Mouse (Mus musculus) myocyte (in vitro differentiated cells): ENCODE measurements around the gene E2f4. TPM values are rescaled to one million over a fixed set of nuclear protein-coding genes. Genes with fewer than 3 reads are reported as not detected.
A peak's percentile ranks its signal among the peaks of the same experiment; 100 is the strongest.

Source experiments
- H3K27me3 ChIP-seq: one replicate; pipeline ENCODE4 v1.6.1; 2011; ENCODE audit not compliant: control insufficient read depth, insufficient read depth, insufficient read length
- H3K36me3 ChIP-seq: one replicate; pipeline ENCODE4 v1.6.1; 2011; ENCODE audit not compliant: control insufficient read depth, insufficient read depth
- H3K4me2 ChIP-seq: one replicate; pipeline ENCODE4 v1.6.1; 2011; ENCODE audit warnings: low read depth, control low read depth
- H3K4me3 ChIP-seq: one replicate; pipeline ENCODE4 v1.5.1; 2011; ENCODE audit warnings: mild to moderate bottlenecking, control low read depth, moderate library complexity
- H3K79me2 ChIP-seq: one replicate; pipeline ENCODE4 v1.6.1; 2011; ENCODE audit not compliant: control insufficient read depth, insufficient read depth
- H3ac ChIP-seq: one replicate; pipeline ENCODE4 v1.6.1; 2011; ENCODE audit not compliant: control insufficient read depth, insufficient read length
- CEBPB ChIP-seq: IDR thresholded peaks from 2 replicates; pipeline ENCODE4 v1.6.1; 2011; ENCODE audit warnings: mild to moderate bottlenecking, moderate library complexity; ENCODE audit not compliant: poor library complexity, insufficient read depth, severe bottlenecking
- E2F4 ChIP-seq: IDR thresholded peaks from one replicate; pipeline ENCODE4 v1.6.1; 2011; ENCODE audit warnings: mild to moderate bottlenecking, control low read depth, moderate library complexity; ENCODE audit not compliant: insufficient read depth
- MAX ChIP-seq: IDR thresholded peaks from one replicate; pipeline ENCODE4 v1.6.1; 2011; ENCODE audit warnings: low read depth, mild to moderate bottlenecking, control low read depth
- MYOD1 ChIP-seq, 3 experiments: IDR thresholded peaks; one replicate each; pipeline ENCODE4 v1.6.1; 2011; ENCODE audit warnings: control low read depth in 2 of 3, low read depth in 2 of 3, mild to moderate bottlenecking in 2 of 3, moderate library complexity in 1 of 3; ENCODE audit not compliant: insufficient read length in 2 of 3, control insufficient read depth in 1 of 3
- MYOG ChIP-seq, 3 experiments: IDR thresholded peaks; one replicate each; pipeline ENCODE4 v1.6.1; 2011; ENCODE audit warnings: control low read depth in 2 of 3, low read depth in 2 of 3, mild to moderate bottlenecking in 2 of 3; ENCODE audit not compliant: insufficient read length in 2 of 3, control insufficient read depth in 1 of 3, insufficient read depth in 1 of 3
- POLR2A ChIP-seq: IDR thresholded peaks from one replicate; pipeline ENCODE4 v1.6.1; 2011; ENCODE audit warnings: low read depth, mild to moderate bottlenecking, control low read depth, moderate library complexity; ENCODE audit not compliant: insufficient read length
- POLR2AphosphoS2 ChIP-seq: IDR thresholded peaks from one replicate; pipeline ENCODE4 v1.6.1; 2011; ENCODE audit warnings: low read depth, control low read depth; ENCODE audit not compliant: insufficient read length
- REST ChIP-seq: IDR thresholded peaks from one replicate; pipeline ENCODE4 v1.6.1; 2011; ENCODE audit warnings: mild to moderate bottlenecking, control low read depth, moderate library complexity; ENCODE audit not compliant: insufficient read depth, insufficient read length
- SRF ChIP-seq: IDR thresholded peaks from one replicate; pipeline ENCODE4 v1.6.1; 2011; ENCODE audit warnings: low read depth; ENCODE audit not compliant: control insufficient read depth, insufficient read length
- TCF12 ChIP-seq: IDR thresholded peaks from one replicate; pipeline ENCODE4 v1.6.1; 2011; ENCODE audit warnings: mild to moderate bottlenecking, control low read depth; ENCODE audit not compliant: poor library complexity, insufficient read depth, severe bottlenecking
- TCF3 ChIP-seq: IDR thresholded peaks from one replicate; pipeline ENCODE4 v1.6.1; 2011; ENCODE audit warnings: low read depth, control low read depth; ENCODE audit not compliant: insufficient read length
- USF1 ChIP-seq: IDR thresholded peaks from one replicate; pipeline ENCODE4 v1.6.1; 2011; ENCODE audit warnings: low read depth, mild to moderate bottlenecking, control low read depth, moderate library complexity
- polyA plus RNA-seq: library from polyadenylated mRNA; unstranded; fragments of >200 nt; fragmentation: generic; extraction: Trizol; gene quantifications from one replicate; pipeline ENCODE4 v1.2.1, GENCODE M21; 2012; ENCODE audit warnings: missing spikeins

E2f4 gene
- polyA plus RNA-seq, 1 experiment, result 59.7 TPM

DNA sequence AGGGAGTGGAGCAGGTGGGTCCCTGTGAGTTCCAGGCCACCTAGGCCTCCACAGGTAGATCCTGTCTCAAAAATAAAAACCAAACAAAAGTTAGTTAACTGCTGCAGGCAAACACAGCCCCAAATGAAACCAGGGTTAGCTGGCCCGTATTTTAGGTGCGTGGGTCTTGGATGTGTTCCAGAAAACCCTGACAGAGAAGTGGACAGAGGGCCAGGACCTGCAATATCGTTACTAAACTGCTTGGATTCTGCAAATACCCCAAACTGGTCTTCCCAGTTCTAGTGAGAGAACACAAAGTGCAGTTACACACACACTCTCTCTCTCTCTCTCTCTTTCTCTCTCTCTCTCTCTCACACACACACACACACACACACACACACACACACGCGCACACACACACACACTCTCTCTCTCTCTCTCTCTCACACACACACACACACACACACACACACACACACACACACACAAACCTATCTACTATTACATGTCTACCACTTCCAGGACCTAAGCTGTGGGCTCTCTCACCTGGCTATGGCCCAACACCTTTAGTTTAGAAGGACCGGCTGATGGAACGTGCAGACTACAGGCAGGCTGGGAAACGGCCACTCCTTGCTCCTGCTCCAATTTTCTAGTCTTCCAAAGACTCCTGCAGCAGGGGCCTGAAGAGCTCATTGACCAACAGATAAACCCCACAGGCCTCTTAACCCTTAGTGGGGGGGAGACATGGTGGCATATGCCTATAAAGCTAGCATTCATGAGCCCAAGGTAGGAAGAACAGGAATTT lies 46.5 kb downstream of the E2f4 start:
- no peak for TF ChIP-seq MAX
- TF ChIP-seq MYOG (IDR thresholded peaks at IDR 0.05; ENCODE audit: control insufficient read depth in 1 of 3, insufficient read depth in 1 of 3, insufficient read length in 2 of 3, low read depth in 2 of 3), result no peak
- TF ChIP-seq POLR2A, result no peak
- no peak for TF ChIP-seq E2F4
- Histone ChIP-seq H3K4me2 (peak overlapping the region; percentile 92), H3K36me3 (peaks cover 9% of the 10 kb centered on the region), H3K27me3 (no peaks in the 10 kb centered on the region), H3K4me3 (peak overlapping the region; percentile 94), H3ac (no peak overlapping the region), H3K79me2 (peaks cover 72% of the 10 kb centered on the region)

DNA sequence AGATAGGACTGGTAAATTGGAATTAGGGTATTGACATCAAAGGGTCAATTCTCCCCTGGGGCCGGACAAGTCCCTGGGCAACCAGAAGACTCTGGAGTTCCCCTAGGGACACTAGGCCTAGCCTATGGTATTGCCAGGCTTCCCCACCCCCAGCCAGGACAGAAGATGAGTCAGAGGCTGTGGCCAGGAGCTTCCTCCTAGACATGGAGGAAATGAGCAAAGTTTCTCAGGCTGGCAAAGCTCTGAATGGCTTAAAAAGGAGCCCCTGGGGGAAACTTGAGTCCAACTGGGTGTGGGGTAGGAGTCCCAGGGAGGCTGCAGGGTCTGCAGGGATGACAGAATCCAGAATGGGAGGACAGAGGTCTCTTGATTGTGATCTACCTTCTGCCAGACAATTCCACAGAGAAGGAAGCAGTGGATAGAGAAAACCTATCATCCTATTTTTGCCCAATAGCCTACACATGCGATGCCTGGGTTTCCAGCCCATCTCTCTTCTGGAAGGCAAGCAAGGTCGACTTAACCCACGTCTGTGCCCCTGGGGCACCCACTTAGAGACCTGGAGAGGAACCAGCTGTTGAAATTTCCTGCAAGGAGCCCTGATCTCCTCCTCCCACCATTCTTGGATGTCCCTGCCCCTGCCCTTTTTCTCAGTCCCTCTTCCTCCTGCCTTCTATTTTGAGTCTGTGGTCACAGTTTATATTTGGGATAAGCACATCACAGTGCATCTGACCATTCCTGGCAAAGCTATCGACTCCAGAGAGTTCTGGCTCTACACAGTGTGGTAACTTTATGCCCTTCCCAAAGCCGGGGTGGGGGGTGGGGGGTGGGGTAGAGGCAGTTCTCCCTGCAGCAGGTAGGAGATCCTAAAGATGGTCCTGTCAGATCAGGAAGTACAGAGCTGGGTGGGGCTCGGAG lies 47.9 kb downstream of the E2f4 start:
- peak overlapping the region; percentile 94 for H3K4me3 ChIP-seq
- H3K4me2 ChIP-seq, result peak overlapping the region; percentile 92
- H3K27me3 ChIP-seq, result no peaks in the 10 kb centered on the region
- H3K79me2 ChIP-seq, result peaks cover 68% of the 10 kb centered on the region
- TF ChIP-seq E2F4, result no peak
- TF ChIP-seq MYOG (IDR thresholded peaks at IDR 0.05; ENCODE audit: control insufficient read depth in 1 of 3, insufficient read depth in 1 of 3, insufficient read length in 2 of 3, low read depth in 2 of 3), result no peak
- peak; percentile 83; the same call in 1 of the 2 replicates for TF ChIP-seq CEBPB
- no peak for TF ChIP-seq SRF
- TF ChIP-seq REST, result no peak
- no peak for TF ChIP-seq MAX
- no peak for TF ChIP-seq USF1
- no peak for TF ChIP-seq POLR2AphosphoS2
- TF ChIP-seq POLR2A, result peak; percentile 23
- no peak for TF ChIP-seq TCF3
- no peak for TF ChIP-seq TCF12
- peak in 1 of 3 experiments; percentile 25 for TF ChIP-seq MYOD1 (IDR thresholded peaks at IDR 0.05; ENCODE audit: control insufficient read depth in 1 of 3, insufficient read length in 2 of 3, low read depth in 2 of 3)
- H3K36me3 ChIP-seq, result peaks cover 9% of the 10 kb centered on the region
- no peak overlapping the region for H3ac ChIP-seq

DNA sequence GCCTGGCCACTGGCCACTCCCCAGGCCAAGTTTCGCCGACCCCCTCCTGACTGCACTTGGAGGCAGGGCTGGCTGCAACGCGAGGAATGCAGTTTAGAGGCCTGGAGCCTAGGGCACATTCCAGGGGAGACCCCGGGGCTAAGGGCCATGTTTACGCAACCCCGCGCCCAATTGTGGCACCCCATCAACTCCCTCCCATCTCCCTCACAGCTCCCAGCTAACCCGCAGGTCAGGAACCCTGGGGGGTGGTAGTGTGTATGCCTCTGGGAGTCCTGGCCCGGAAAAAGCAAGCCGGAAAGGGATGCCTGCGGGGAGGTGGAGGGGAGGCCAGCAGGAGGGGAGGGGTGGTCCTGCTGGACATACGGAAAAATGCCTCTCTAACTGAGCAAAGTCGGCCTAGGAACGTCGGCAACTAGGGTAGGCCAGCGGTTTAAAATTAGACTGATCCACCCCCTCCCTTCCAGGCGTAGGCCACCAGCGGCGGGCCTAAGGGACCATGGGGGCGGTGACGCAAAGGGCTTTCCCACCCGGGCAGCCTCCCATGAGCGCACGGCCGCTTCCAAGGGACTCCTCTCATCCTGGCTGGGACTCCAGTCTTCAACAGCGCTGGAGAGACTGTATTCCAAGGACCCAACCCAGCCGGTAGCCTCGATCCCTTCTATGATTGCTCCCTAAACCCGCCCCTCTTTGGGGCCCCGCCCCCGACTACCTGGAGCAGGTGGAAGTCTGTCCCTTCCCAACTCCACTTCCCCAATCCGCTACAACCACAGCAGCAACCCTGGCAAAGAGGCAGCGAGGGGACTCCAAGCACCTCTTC lies 49.4 kb downstream of the E2f4 start:
- Histone ChIP-seq H3ac (peak overlapping the region; percentile 27), H3K79me2 (peaks cover 58% of the 10 kb centered on the region), H3K4me3 (peak overlapping the region; percentile 94), H3K27me3 (no peaks in the 10 kb centered on the region), H3K36me3 (peaks cover 9% of the 10 kb centered on the region), H3K4me2 (peak overlapping the region; percentile 92)
- TF ChIP-seq POLR2A (peak; percentile 42), E2F4 (no peak), MYOD1 (IDR thresholded peaks at IDR 0.05; ENCODE audit: control insufficient read depth in 1 of 3, insufficient read length in 2 of 3, low read depth in 2 of 3) (peak in 1 of 3 experiments; percentile 31), MYOG (IDR thresholded peaks at IDR 0.05; ENCODE audit: control insufficient read depth in 1 of 3, insufficient read depth in 1 of 3, insufficient read length in 2 of 3, low read depth in 2 of 3) (peak in 1 of 3 experiments; percentile 6)

DNA sequence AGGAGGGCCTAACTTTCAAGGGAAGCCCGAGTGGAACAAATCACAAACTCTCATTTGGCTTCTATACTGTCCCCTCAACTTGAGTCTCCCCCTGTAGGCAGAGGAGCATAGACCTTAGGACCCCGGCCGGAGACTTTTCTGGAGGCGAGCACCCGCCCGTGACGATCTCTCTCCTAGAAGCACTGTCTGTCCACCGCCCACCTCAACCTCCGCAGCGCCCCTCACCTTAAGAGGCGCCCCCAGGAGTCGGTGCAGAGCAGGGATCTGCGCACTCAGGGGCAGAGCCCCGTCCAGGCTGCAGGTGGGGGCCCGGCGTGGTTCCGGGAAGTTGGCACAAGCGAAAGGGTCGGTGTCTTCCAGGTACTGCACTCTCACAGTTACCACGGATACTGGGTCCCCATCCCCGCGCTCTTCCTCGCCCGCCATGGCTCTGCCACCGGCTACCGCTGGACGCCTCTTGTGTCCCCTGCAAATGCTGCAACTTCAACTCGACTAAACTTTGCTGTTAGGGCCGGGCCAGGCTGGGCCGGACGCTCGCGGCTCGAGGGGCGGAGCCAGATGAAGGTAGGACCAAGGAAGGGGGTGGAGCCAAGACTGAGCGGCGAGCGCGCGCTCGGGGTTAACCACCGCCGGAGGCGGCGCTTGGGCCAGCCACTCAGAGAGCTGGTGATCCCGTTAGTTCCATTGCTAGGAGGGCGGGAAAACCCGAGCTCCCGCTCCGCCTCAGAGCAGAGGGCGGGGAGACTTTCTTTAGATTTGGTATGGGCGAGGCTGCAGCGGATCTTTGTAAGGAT lies 50.2 kb downstream of the E2f4 start, which contains the start of gene Fhod1:
Gene Fhod1, minus strand, starts transcription at position 526 of the 794 bp plus-strand sequence.
- H3K4me3 ChIP-seq, result peak within 1 kb of the TSS; percentile 94
- H3K36me3 ChIP-seq, result peaks cover 5% of the 10 kb centered on the region
- no peak for TF ChIP-seq MAX
- TF ChIP-seq MYOD1 (IDR thresholded peaks at IDR 0.05; ENCODE audit: control insufficient read depth in 1 of 3, insufficient read length in 2 of 3, low read depth in 2 of 3), result no peak
- no peak for TF ChIP-seq TCF3
- peak; percentile 92 for TF ChIP-seq POLR2A
- TF ChIP-seq E2F4, result peak; percentile 85
- TF ChIP-seq POLR2AphosphoS2, result peak; percentile 85
- TF ChIP-seq SRF, result peak; percentile 12
- peak in 1 of 3 experiments; percentile 4 for TF ChIP-seq MYOG (IDR thresholded peaks at IDR 0.05; ENCODE audit: control insufficient read depth in 1 of 3, insufficient read depth in 1 of 3, insufficient read length in 2 of 3, low read depth in 2 of 3)
- H3K4me2 ChIP-seq, result peak within 1 kb of the TSS; percentile 92
- peak within 1 kb of the TSS; percentile 27 for H3ac ChIP-seq
- H3K27me3 ChIP-seq, result no peaks in the 10 kb centered on the region
- H3K79me2 ChIP-seq, result peaks cover 49% of the 10 kb centered on the region
